Mouse (Mus musculus) neural tube, embryonic 14.5 days (tissue): ENCODE measurements at regions not wholly inside any gene's neighbourhood (a gene's known extent, or its start where the extent isn't known, plus 50 kb on each side); places are given as distances from the start of the nearest gene placed in this dataset. TPM values are rescaled to one million over a fixed set of nuclear protein-coding genes. Genes with fewer than 3 reads are reported as not detected.
"Not testable (repeated sequence)": the region's sequence is repeated elsewhere in the genome, so short reads cannot be mapped to it uniquely, and the experiment has no call there.

Experiments used
- ATAC-seq: fragments of 200-750 bp; cut with Nextera tagmentation; 2 replicates; pipeline ENCODE4 v1.8.0; 2017; ENCODE audit warnings: low read depth, mild to moderate bottlenecking, moderate TSS enrichment, moderate library complexity
- H3K27ac ChIP-seq: fragments of 300-500 bp; sonication (generic); 2 replicates; pipeline ENCODE4 v1.5.1; 2014; ENCODE audit warnings: low read depth, mild to moderate bottlenecking, control low read depth, low read length, moderate library complexity, mixed read lengths
- H3K27me3 ChIP-seq: fragments of 300-500 bp; sonication (generic); 2 replicates; pipeline ENCODE4 v1.6.1; 2014; ENCODE audit warnings: low read length; ENCODE audit not compliant: control insufficient read depth, insufficient read depth
- H3K36me3 ChIP-seq: fragments of 300-500 bp; sonication (generic); 2 replicates; pipeline ENCODE4 v1.6.1; 2014; ENCODE audit warnings: low read length, mixed read lengths; ENCODE audit not compliant: control insufficient read depth, insufficient read depth
- H3K4me1 ChIP-seq: fragments of 300-500 bp; sonication (generic); 2 replicates; pipeline ENCODE4 v1.6.1; 2014; ENCODE audit warnings: low read length; ENCODE audit not compliant: control insufficient read depth, insufficient read depth
- H3K4me2 ChIP-seq: fragments of 300-500 bp; sonication (generic); 2 replicates; pipeline ENCODE4 v1.6.1; 2014; ENCODE audit warnings: mild to moderate bottlenecking, low read depth, low read length, control low read depth
- H3K4me3 ChIP-seq: fragments of 300-500 bp; sonication (generic); 2 replicates; pipeline ENCODE4 v1.5.1; 2014; ENCODE audit warnings: low read depth, low read length, control low read depth, mixed read lengths
- H3K9ac ChIP-seq: fragments of 300-500 bp; sonication (generic); replicated peaks from 2 replicates; pipeline ENCODE4 v1.6.1; 2014; ENCODE audit warnings: low read depth, mild to moderate bottlenecking, control low read depth, low read length, mixed read lengths
- H3K9me3 ChIP-seq: fragments of 300-500 bp; sonication (generic); 2 replicates; pipeline ENCODE4 v1.6.1; 2016; ENCODE audit warnings: low read length; ENCODE audit not compliant: control insufficient read depth
- WGBS: fragments of 180-500 bp; shearing (Covaris S2); extraction: QIAGEN DNeasy Blood & Tissue Kit; methylation state at CpG from one replicate; pipeline ENCODE4 v1.1.7; 2014; 5-methylcytosine and 5-hydroxymethylcytosine counted together
- microRNA-seq: library from miRNA; unstranded; fragments of <30 nt; microRNA quantifications from one replicate; pipeline ENCODE4, GENCODE M21; 2016

DNA sequence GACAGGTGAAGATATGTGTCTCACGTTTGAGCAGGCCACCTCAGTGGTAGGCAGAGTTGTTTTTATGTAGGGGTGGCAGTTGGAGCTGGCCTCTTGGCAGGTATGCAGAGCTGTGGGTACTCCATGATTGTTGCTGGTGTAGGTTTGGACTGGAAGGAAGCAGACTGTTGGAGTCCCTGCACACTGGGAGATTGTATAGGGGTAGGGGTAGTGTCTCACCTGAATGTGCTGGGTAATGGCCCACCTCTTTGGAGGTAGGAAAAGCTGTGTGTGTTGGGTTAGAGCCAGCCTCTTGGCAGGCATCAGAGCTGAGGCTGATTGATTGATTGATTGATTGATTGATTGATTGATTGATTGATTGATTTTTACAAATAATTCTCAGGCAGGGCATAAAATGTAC lies 79.6 kb upstream of the Myo9b start:
- not testable (repeated sequence) for H3K4me3 ChIP-seq, H3K4me2 ChIP-seq, H3K9ac ChIP-seq, H3K27me3 ChIP-seq, H3K36me3 ChIP-seq, H3K27ac ChIP-seq, ATAC-seq, H3K4me1 ChIP-seq, H3K9me3 ChIP-seq
- 78% methylated on average over 1 of the region's 1 CpGs for WGBS

DNA sequence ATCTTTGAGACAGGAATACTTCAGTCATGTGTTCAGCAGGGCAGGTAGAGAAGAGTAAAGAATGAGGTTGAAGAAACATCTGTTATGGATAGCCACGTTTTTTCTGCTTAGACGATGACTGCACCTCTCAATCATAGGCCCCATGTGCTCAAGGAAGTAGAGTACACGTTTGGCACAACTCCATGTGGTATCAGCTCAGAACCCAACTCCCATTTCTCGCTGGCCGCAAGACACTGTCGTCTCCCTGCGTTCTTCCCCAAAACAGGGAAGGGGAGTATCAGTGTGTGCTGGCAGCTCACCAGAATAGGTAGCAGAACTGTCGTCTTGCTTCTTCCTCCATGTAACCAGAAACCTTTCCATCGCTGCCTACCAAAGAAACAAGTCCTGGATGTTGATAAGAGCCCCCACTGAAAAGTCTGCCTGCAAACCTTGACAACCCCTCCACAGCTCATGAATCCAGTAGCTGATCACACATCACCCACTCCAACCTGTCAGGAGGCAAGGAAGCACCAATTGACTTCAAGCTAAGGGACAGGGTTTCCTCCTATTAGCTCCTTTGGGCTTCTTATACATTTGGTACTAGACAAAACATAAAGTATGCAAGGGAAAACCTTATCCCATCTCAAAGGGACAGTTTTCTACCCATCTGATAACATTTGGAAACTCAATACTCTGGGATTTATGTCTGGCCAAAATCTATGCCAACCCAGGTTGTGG lies 77.3 kb upstream of the Myo9b start:
- not testable (repeated sequence) for H3K4me3 ChIP-seq, H3K27me3 ChIP-seq, H3K9me3 ChIP-seq, H3K4me2 ChIP-seq, H3K36me3 ChIP-seq, H3K4me1 ChIP-seq, H3K9ac ChIP-seq, ATAC-seq, H3K27ac ChIP-seq
- WGBS: 76% methylated on average over 9 of the region's 9 CpGs

Small RNA genes lying in the stretch of these regions (microRNA-seq; reads per million reads assigned to microRNA genes)
- gene Gm27628: not detected
